8 mouse cellular contexts compared by ENCODE assay signal in genomic region chr8:83165235-83165930, GRCm38 (mm10). TPM values are rescaled to one million over a fixed set of nuclear protein-coding genes. Genes with fewer than 3 reads are reported as not detected.
DNase-seq lines count a peak whose midpoint lies in the region; ATAC-seq lines count a peak whose summit lies in the region.

Gene Tbc1d9, plus strand, starts transcription at chr8:83165352.

- no peaks in the 10 kb centered on the region for H3K36me3 ChIP-seq in hindbrain, embryonic 15.5 days

- DNase-seq in ZHBTc4 (ENCODE audit: low read depth, low spot score), result peak; percentile 95
- DNase-seq in gastrocnemius, adult 8-10 months (ENCODE audit: low spot score in 2 of 2), result peak; percentile 7 to 9
- DNase-seq in left cerebral cortex, adult 11 months (ENCODE audit: low spot score), result peak; percentile 55
- peak; percentile 62 for DNase-seq in lung, postnatal 14 days
- DNase-seq in ovary, postnatal 36 days (ENCODE audit: low spot score), result peak; percentile 61
- DNase-seq in urinary bladder, adult 18-20 months (ENCODE audit: low spot score in 2 of 2), result peak; percentile 67 to 69

- under 1% methylated on average over 63 of the region's 63 CpGs for WGBS in hindbrain, embryonic 15.5 days

- H3K4me3 ChIP-seq in hindbrain, embryonic 15.5 days, result peak within 1 kb of the TSS; percentile 87

- peaks cover 32% of the 10 kb centered on the region for H3K4me1 ChIP-seq in hindbrain, embryonic 15.5 days (replicated peaks)

- peak; percentile 85 for ATAC-seq in common myeloid progenitor, adult 5-6 weeks (replicated peaks; ENCODE audit: low read depth, poor library complexity, severe bottlenecking)
- ATAC-seq in hindbrain, embryonic 15.5 days (ENCODE audit: low FRiP score, low read depth), result peak; percentile 94

- H3K4me2 ChIP-seq in hindbrain, embryonic 15.5 days, result peak within 1 kb of the TSS; percentile 53

- H3K9ac ChIP-seq in hindbrain, embryonic 15.5 days, result peak within 1 kb of the TSS; percentile 94

- H3K9me3 ChIP-seq in hindbrain, embryonic 15.5 days, result no peaks in the 10 kb centered on the region

- H3K27me3 ChIP-seq in hindbrain, embryonic 15.5 days, result no peaks in the 10 kb centered on the region

- H3K27ac ChIP-seq in hindbrain, embryonic 15.5 days (replicated peaks), result peak within 1 kb of the TSS; percentile 91

RNA-seq across cellular contexts. Expression of gene Tbc1d9, which starts in this region (rescaled TPM):
- total RNA-seq in common myeloid progenitor, adult 5-6 weeks (2017), result 2.3 and 7.2 TPM in 2 replicates
- under 1 TPM; 0.22 to 0.63 (median 0.40) TPM for total RNA-seq in gastrocnemius, adult 8-10 months (2022)
- polyA plus RNA-seq in hindbrain, embryonic 15.5 days (2015; fragmentation: Nextera tagmentation; extraction: Ambion mirVana), result 15.7 and 17.0 TPM in 2 replicates

Comparison
In these comparisons a context has a peak if more than half of its experiments do, and no peak if none do; other contexts are left out.
1. Peak in every context shown above with its lines: DNase-seq, ATAC-seq, H3K4me3 ChIP-seq and H3K27ac ChIP-seq.
2. Peak in DNase-seq in gastrocnemius, adult 8-10 months; RNA of the gene not detected or under 1 TPM.
3. DNase-seq: peak in every context shown above with its lines; median percentile 95 in ZHBTc4; 68 in urinary bladder, adult 18-20 months; 62 in lung, postnatal 14 days; 61 in ovary, postnatal 36 days; 55 in left cerebral cortex, adult 11 months; 8 in gastrocnemius, adult 8-10 months.